Mouse (Mus musculus): Measurements from ENCODE around the gene Ccl28.
A peak's percentile ranks its signal among the peaks of the same experiment; 100 is the strongest.
"Not testable (repeated sequence)": the region's sequence is repeated elsewhere in the genome, so short reads cannot be mapped to it uniquely, and the experiment has no call there.

Ccl28 gene

DNA sequence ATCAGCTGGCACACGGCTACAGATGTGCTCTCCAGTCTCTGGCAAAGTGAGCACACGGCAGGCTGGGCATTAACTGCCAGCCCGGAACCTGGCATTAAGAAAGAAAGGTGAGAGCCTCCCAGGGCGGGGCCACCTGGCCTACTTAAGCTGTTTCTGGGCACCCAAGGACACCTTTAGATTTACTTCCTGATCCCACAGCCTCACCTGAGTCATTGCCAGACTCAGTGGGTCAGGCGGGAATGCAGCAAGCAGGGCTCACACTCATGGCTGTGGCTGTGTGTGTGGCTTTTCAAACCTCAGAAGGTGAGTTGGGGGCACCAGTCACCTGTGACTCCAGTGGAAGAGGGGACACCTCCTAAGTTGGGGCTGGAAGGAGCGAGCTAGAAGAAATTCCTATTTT, at the start of gene Ccl28:
TSS of gene Ccl28 (plus strand) at position 186 of the 400 bp plus-strand sequence.
- DNase-seq, result peak; percentile 83

DNA sequence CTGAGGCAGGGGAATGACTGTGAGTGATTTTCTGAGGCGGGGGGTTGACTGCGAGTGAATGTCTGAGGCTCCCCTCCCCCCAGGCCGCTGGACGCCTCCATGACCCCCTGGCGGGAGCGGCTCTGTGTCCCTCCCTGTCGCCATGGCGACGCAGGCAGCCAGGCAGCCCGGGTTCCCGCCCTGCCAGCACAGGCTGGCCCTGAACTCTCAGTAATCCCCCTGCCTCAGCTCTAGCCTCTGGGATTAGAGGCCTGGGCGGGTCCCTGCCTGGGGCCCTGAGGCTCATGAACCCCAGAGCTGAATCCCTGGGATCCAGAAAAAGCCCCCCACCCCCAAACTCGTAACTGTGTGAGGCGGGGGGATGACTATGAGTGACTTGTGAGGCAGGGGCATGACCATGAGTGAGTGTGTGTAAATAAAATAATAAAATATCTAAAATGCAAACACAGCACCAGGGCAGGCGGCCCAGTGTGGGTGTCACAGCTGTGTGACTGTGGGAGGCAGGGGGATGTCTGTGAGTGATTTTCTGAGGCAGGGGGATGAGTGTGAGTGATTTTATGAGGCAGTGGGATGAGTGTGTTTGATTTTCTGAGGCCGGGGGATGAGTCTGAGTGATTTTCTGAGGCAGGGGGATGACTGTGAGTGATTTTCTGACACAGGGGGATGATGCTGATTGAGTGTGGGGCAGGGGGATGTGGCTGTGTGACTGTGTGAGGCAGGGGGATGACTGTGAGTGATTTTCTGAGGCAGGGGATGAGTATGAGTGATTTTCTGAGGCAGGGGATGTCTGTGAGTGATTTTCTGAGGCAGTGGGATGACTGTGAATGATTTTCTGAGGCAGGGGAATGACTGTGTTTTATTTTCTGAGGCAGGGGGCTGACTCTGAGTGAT, 27.1 kb upstream of the Ccl28 start:
- peak; percentile 96 for DNase-seq

DNA sequence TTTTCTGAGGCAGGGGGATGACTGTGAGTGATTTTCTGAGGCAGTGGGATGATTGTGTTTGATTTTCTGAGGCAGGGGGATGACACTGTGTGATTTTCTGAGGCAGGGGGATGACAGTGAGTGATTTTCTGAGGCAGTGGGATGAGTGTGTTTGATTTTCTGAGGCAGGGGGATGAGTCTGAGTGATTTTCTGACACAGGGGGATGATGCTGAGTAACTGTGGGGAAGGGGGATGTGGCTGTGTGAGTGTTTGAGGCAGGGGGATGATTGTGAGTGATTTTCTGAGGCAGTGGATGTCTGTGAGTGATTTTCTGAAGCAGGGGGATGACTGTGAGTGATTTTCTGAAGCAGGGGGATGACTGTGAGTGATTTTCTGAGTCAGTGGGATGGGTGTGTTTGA, 25.2 kb upstream of the Ccl28 start:
- peak; percentile 90 for DNase-seq

DNA sequence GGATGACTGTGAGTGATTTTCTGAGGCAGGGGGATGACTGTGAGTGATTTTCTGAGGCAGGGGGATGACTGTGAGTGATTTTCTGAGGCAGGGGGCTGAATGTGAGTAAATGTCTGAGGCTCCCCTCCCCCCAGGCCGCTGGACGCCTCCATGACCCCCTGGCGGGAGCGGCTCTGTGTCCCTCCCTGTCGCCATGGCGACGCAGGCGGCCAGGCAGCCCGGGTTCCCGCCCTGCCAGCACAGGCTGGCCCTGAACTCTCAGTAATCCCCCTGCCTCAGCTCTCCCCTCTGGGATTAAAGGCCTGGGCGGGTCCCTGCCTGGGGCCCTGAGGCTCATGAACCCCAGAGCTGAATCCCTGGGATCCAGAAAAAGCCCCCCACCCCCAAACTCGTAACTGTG, 24.6 kb upstream of the Ccl28 start:
- peak; percentile 97 for DNase-seq

DNA sequence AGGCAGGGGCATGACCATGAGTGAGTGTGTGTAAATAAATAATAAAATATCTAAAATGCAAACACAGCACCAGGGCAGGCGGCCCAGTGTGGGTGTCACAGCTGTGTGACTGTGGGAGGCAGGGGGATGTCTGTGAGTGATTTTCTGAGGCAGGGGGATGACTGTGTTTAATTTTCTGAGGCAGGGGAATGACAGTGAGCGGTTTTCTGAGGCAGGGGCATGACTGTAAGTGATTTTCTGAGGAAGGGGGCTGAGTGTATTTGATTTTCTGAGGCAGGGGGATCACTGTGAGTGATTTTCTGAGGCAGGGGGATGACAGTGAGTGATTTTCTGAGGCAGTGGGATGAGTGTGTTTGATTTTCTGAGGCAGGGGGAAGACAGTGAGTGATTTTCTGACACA, 24.1 kb upstream of the Ccl28 start:
- DNase-seq, result not testable (repeated sequence)

DNA sequence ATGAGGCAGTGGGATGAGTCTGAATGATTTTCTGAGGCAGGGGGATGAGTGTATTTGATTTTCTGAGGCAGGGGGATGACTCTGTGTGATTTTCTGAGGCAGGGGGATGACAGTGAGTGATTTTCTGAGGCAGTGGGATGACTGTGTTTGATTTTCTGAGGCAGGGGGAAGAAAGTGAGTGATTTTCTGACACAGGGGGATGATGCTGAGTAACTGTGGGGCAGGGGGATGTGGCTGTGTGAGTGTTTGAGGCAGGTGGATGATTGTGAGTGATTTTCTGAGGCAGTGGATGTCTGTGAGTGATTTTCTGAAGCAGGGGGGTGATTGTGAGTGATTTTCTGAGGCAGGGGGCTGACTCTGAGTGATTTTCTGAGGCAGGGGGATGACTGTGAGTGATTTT, 23.5 kb upstream of the Ccl28 start:
- DNase-seq, result peak; percentile 96

DNA sequence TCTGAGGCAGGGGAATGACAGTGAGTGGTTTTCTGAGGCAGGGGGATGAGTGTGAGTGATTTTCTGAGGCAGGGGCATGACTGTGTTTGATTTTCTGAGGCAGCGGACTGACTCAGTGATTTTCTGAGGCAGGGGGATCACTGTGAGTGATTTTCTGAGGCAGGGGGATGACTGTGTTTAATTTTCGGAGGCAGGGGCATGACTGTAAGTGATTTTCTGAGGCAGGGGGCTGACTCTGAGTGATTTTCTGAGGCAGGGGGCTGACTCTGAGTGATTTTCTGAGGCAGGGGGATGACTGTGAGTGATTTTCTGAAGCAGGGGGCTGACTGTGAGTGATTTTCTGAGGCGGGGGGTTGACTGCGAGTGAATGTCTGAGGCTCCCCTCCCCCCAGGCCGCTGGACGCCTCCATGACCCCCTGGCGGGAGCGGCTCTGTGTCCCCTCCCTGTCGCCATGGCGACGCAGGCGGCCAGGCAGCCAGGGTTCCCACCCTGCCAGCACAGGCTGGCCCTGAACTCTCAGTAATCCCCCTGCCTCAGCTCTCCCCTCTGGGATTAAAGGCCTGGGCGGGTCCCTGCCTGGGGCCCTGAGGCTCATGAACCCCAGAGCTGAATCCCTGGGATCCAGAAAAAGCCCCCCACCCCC, 20.8 kb upstream of the Ccl28 start:
- DNase-seq, result peak; percentile 93

DNA sequence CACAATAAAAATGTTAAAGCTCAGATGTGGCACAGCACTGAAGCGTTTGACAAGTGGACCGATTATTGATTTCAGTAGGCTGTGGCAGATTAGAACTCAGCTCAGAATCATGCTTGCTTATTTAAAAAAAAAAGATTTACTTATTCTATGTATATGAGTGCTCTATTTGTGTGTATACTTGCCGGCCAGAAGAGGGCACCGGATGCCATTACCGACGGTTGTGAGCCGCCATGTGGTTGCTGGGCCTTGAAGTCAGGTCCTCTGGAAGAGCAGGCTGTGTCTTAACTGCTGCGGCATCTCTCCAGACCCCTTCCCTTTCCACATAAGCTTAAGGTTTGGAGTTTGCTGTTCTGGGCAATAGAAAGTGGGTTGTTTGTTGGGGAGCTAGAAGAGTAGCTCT, 19.7 kb upstream of the Ccl28 start:
- DNase-seq, result peak; percentile 85

DNA sequence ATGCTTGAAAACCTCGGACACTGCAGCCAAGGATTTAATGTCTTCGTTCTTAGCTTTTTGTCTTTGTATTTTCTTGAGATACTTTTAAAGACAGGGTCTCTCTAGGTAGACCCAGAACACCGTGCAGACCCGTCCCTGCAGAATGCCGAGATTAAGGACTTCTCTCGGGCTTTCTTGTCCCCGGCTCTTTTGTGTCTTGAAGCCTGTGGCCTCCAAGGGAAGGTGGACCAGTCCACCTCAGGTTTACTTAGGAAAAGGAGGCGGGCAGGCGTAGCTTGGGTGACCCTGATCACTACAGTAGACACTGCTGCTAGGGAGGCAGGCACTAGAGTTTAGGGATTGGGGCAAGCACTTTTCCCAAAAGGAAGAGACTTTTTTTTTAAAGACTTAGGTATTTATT, 19.3 kb upstream of the Ccl28 start:
- peak; percentile 84 for DNase-seq

DNA sequence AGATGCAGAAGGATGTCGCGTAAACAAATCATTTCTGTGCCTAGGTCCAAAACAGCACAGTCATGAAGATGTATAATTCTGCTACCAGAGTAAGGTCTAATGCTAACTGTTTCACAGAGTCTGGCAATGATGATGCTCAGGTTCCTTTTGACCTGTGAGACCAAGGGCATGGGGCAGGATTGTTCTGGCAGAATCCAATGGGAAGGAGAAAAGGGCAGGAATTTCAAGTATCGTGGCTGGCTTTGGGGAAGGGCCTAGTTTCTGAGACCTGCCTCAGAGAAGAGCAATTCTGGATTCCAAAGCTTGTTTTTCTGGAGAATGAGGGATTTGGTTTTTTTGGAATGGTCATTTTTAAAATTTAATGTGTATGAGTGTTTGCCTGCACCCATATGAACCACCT, 4.8 kb upstream of the Ccl28 start:
- DNase-seq, result peak; percentile 64

DNA sequence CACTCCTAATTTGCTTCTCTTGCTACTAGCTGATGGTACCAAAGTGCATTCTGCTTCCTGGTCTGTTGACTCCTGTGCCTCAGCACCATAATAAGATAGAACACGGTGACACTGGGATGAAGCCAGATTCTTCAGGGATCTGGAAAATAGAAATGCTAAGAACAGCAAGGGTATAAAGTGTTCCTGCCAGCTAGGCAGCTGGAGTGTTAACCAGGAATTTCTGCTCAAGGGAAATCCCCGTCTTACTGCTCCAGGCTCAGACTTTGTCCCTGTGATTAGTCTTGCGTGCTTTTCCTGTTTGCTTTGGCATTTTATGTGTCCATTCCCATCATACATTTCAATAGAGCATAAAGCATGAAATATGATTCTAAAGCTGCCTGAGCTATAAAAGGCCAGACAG, 3.9 kb upstream of the Ccl28 start:
- DNase-seq, result peak; percentile 88

DNA sequence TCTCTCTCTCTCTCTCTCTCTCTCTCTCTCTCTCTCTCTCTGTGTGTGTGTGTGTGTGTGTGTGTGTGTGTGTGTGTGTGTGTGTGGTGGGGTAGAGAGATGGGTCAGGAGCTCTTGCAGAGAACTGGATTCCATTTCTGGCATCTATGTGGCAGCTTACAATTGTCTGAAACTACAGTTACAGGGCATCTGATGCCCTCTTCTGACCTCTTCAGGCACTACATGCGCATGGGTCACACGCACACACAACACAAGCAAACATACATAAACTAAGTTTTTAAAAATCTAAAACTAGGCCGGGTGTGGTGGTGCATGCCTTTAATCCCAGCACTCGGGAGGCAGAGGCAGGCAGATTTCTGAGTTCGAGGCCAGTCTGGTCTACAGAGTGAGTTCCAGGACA, 2.3 kb downstream of the Ccl28 start:
- DNase-seq, result peak; percentile 74

DNA sequence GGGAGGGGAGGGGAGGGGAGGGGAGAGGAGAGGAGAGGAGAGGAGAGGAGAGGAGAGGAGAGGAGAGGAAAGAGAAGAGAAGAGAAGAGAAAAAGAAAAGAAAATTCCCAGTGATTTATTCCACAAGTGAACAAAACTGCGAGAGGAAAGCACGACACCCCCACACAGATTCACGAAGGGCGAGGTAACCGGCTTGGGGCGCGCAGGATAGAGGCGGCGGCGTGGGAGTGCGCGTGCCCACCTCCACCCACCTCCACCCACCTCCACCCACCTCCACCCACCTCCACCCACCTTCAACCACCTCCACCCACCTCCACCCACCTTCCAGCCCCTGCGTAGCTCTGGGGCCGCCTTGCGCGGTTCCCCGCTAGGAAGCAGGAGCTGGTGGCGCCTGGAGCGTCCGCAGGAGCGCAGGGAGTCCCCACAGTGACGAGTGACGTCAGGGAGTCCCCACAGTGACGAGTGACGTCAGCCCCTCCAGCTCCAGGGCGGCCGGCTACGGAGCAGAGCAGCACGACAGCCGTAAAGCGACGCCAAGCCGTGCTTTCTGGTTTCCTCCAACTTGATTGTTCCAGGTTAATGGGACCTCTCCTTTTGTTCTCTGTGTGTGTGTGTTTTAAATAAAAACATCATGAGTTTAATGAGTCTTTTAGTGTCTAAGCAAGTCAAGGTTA, 8.0 kb downstream of the Ccl28 start:
- peak; percentile 98 for DNase-seq

DNA sequence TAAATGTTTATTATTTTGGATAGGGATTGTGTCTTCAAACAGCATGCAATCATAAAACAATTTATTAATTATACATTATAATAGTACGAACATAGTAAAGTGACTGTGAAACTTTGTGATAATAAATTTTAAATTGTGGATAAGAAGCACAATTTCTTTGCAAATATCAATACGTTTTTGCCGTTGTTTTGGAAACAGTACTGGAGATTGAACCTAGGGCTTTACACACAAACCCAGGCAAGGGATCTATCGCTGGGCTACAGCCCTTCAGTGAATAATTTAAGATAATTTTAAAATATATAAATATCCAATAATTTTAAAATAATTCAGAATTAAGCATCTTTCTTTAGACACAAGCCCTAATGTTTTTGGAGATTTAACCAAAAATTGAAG, 8.5 kb downstream of the Ccl28 start:
- no peak for DNase-seq

DNA sequence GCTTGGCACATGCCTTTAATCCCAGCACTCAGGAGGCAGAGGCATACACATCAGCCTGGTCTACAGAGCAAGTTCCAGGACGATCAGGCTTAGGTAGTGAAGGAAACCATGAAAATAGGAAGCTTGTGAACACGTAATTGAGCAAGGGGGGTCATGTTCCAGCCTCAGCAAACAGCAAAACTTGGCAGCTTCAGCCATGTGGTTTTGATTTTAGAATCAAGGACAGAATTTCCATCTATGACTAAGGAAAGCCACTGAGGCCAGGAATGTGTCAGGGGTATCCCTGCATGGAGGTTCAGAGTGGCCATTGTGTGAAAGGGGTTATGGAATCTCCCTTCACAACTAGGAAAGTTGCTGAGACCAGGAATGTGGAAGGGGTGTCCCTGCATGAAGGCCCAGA, 11.9 kb downstream of the Ccl28 start:
- DNase-seq, result peak; percentile 61

DNA sequence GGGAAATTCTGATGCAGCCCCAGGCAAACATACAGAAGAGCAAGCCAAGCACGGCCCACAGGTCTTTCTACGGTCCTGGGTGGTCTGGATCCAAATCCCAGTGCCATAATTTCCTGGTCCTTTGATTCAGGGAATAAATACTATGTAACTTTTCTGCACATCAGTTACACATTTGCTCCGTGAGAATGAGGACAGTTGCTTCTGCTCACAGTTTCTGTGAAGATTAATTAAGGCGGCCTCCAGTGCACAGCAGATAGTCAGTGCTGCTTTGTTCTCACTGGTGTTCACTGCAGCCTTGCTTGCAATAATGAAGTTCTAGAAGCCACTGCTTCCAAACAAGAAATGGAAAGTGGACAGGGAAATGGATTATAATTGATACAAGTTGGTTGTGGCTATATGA, 14.2 kb downstream of the Ccl28 start:
- DNase-seq, result peak; percentile 42

DNA sequence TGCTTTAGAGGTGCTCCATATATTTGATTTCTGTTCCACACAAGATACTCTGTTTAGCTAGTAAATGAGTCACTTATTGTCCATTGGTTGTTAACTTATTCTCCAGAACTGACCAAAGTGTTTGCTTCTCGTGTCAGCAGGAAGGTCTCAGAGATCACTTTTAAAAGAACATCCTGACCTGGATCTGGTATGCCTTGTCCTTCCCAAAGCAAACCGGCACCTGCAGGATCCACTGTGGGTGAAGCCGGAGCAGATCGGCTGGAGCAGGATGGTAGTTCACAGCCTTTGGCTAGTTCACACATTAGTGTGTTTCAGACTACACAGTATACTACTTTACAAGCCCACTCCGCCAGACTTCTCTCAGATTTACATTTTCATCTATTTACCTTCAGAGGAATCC, 14.8 kb downstream of the Ccl28 start:
- DNase-seq, result peak; percentile 59

DNA sequence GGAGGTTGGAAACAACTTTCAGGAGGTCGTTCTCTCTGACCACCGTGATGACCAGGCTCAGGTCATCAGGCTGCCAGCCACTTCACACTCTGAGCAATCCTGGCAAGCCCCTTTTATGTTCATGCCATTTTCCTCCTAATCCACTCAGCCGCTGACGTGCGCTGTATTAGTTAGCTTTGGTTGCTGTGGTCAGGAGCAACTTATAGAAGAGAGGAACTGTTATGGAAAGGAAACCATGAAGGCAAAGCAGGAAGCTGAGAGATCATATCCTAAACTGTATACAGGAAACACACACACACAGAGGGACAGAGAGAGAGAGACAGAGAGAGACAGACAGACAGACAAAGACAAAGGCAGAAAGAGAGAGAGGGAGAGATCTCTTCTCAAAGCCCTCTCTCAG, 15.7 kb downstream of the Ccl28 start:
- DNase-seq, result peak; percentile 17

DNA sequence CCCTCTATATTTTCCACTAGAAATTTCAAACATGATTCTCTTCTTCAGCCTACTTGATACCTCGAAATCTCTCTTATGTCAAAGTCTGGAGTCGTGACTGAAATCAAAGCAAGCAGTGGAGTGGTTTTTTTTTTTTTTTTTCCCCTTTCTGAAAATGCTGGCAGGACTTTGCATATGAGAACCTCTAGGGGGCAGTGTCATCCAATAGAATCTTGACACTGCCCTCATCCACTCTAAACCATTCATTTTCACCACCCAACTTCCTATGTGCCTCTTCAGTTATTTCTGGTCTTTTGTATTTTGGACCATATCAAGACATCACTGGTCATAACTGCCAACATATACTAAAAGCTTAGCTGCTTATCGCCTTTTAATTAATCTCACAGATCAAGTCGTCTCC, 16.9 kb downstream of the Ccl28 start:
- DNase-seq, result peak; percentile 43

DNA sequence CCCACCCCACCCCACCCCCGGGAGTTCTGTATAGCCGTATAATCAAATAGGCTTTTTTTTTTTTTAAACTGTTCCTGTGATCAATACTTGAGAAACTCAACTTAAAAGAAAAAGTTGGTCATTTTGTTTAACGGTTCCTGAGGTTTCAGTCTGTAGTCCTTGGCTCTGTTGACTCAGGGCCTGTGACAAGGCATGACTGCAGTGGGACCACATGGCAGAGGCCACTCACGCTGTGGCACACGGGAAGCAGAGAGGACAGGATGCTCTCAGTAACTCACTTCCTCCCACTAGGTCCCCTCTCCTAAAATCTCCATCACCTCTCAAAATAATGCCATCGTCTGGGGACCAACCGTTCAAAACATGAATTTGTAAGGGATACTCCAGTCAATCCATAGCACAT, 17.5 kb downstream of the Ccl28 start:
- peak; percentile 58 for DNase-seq

DNA sequence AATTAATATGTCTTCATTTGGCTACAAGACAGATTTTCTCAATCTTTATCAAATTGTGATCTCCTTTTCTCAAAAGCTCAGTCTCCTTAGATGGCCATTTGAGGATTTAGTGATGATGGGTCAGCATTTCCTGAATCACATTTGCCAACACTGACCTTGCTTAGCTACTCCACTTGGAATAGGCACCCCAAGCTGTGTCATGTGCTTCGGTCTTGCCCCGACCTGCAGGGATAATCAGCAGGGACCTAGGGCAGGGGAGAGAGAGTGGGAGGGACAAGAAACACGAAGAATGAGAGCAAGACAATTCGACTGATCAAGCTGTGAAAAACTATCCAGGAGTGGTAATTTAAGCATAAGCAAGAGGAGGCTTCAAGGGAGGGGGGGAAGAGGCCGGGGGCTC, 21.1 kb downstream of the Ccl28 start:
- DNase-seq, result no peak

DNA sequence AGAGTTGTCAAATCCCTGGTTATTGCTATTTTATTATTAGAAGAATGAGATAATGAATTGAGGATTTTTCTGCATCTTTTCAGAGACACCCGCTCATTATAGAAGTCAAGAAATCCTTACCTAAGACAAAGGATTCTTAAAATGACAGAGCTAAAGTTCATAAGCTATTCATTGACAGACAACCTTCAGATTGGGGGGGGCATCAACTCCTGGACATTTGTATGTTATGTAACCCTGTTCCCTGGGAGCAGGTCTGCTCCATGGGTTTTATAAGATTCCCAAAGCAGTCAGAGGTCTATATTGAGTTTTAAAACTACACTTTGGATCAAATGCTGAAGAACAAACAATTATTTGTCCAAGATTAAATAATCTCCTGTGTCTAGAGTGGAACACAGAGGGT, 22.9 kb downstream of the Ccl28 start:
- DNase-seq, result no peak

DNA sequence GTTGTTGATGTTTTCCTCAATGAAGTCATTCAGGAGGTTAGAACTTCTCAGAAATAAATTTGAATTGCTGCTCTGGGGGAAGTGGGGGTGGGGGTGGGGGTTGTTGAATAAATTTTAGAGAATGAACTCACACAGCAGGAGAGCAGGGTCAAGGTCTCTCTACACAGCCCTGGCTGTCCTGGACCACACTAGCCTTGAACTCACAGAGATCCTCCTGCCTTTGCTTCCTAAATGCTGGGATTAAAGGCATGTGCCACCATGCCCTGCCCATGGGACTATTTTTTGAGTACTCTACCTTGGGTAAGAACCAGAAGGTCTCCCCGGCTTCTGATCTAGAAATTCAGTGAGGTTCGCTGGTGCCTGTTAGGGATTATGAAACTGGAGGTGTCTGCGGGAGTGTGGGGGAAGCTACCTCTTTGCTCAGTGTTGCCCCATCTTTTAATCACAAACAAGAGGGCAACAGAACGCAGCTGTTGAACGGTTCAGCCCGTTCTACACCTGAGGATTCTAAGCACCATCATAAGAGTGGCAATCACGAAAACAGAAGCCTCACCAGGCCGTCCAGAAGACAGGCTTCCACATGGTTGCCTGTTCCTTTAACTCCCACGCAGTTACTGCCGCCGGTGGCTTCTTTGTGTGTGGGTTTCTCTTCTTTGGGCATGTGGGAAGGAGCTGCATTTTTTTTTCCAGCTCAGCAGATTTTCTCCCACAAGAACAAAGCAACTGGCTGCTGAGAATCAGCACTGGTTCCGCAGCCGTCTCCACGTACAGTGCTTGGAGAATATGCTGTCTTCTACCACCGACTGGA, 25.5 kb downstream of the Ccl28 start:
- peak; percentile 63 for DNase-seq

Measured in heart, adult 11 months (tissue).